Mouse (Mus musculus) heart, adult 2 months (tissue): ENCODE data around the gene Fam53b. TPM values are rescaled to one million over a fixed set of nuclear protein-coding genes. Genes with fewer than 3 reads are reported as not detected.

Experiments
- DNase-seq, 2 experiments: peaks; one replicate each; pipeline ENCODE4 v3.0.0; 2021
- H3K27ac ChIP-seq: fragments of 200-600 bp; 2 replicates; pipeline ENCODE4 v1.8.1; 2022
- H3K27me3 ChIP-seq: fragments of 200-500 bp; 2 replicates; pipeline ENCODE4 v1.6.1; 2012; ENCODE audit warnings: mild to moderate bottlenecking, low read length, inconsistent platforms, mixed read lengths; ENCODE audit not compliant: control insufficient read depth, insufficient read depth
- H3K36me3 ChIP-seq: fragments of 200-500 bp; 2 replicates; pipeline ENCODE4 v1.6.1; 2012; ENCODE audit warnings: low read length, inconsistent platforms; ENCODE audit not compliant: control insufficient read depth, insufficient read depth
- H3K4me1 ChIP-seq: fragments of 200-500 bp; 2 replicates; pipeline ENCODE4 v1.6.1; 2011; ENCODE audit warnings: low read length; ENCODE audit not compliant: control insufficient read depth, insufficient read depth
- H3K4me3 ChIP-seq: fragments of 200-600 bp; 2 replicates; pipeline ENCODE4 v1.8.1; 2022
- H3K79me2 ChIP-seq: fragments of 200-500 bp; replicated peaks from 2 replicates; pipeline ENCODE4 v1.6.1; 2012; ENCODE audit warnings: mild to moderate bottlenecking, inconsistent platforms, low read length, moderate library complexity, mixed read lengths; ENCODE audit not compliant: control insufficient read depth, insufficient read depth
- H3K9ac ChIP-seq: fragments of 200-500 bp; 2 replicates; pipeline ENCODE4 v1.6.1; 2012; ENCODE audit warnings: low read depth, mild to moderate bottlenecking, control low read depth, inconsistent platforms, low read length, mixed read lengths
- CTCF ChIP-seq: fragments of 200-600 bp; IDR thresholded peaks from 2 replicates; pipeline ENCODE4 v1.8.1; 2022; ENCODE audit warnings: antibody characterized with exemption, mild to moderate bottlenecking, moderate library complexity
- EP300 ChIP-seq: fragments of 200-500 bp; IDR thresholded peaks from 2 replicates; pipeline ENCODE4 v1.6.1; 2011; ENCODE audit warnings: low read depth, low read length, control low read depth; ENCODE audit not compliant: insufficient read depth
- POLR2A ChIP-seq: fragments of 200-500 bp; IDR thresholded peaks from 2 replicates; pipeline ENCODE4 v1.6.1; 2011; ENCODE audit warnings: mild to moderate bottlenecking, low read depth, low read length, control low read depth; ENCODE audit not compliant: insufficient read depth
- WGBS: fragments of 180-500 bp; shearing (Covaris S2); methylation state at CpG from one replicate; pipeline ENCODE4 v1.1.7; 2018; 5-methylcytosine and 5-hydroxymethylcytosine counted together
- intact Hi-C: fragments of 180-260 bp; cut with DNase I; formaldehyde crosslinking; loops from one replicate; pipeline ENCODE4 v1.15.1; 2025
- polyA plus RNA-seq: library from polyadenylated mRNA; depleted of rRNA; stranded (reverse); fragments of >200 nt; gene quantifications from 2 replicates; pipeline ENCODE4 v1.2.3, GENCODE M21; 2012
- total RNA-seq, 2 experiments: library from RNA; stranded (reverse); gene quantifications; 2 replicates each; pipeline ENCODE4 v1.2.3; 2021

The Fam53b gene
- total and polyA plus RNA-seq, 3 experiments = 22.0 to 26.9 (median 22.5) TPM

- Histone ChIP-seq H3K9ac (no peak overlapping the region), H3K4me1 (peaks cover 78% of the 10 kb centered on the region), H3K27me3 (no peaks in the 10 kb centered on the region), H3K4me3 (no peak overlapping the region), H3K27ac (peak overlapping the region; percentile 73; the same call in 1 of the 2 replicates), H3K79me2 (peaks cover 11% of the 10 kb centered on the region), H3K36me3 (peaks cover 25% of the 10 kb centered on the region)
- intact Hi-C loops = loop anchor here (5.0 kb wide), 1 partner anchor 33 kb away; no protein-coding TSS in a partner anchor
- 85% methylated on average over 5 of the region's 5 CpGs for WGBS
- TF ChIP-seq POLR2A (no peak), CTCF (no peak), EP300 (no peak)
- DNase-seq = peak in 1 of 2 experiments; percentile 18
Observed at GRCm38 (mm10) chr7:132804951-132805350, 8.7 kb downstream of the Fam53b start.

GRCm38 (mm10) chr7:132804461-132804860, 9.2 kb downstream of the Fam53b start:
- Histone ChIP-seq H3K27me3 (no peaks in the 10 kb centered on the region), H3K79me2 (peaks cover 11% of the 10 kb centered on the region), H3K4me3 (no peak overlapping the region), H3K27ac (peak overlapping the region; percentile 81), H3K9ac (no peak overlapping the region), H3K4me1 (peaks cover 79% of the 10 kb centered on the region), H3K36me3 (peaks cover 22% of the 10 kb centered on the region)
- 23% methylated on average over 7 of the region's 7 CpGs for WGBS
- intact Hi-C loops = no loop called here
- TF ChIP-seq EP300 (no peak), CTCF (no peak), POLR2A (no peak)
- DNase-seq = peak in 1 of 2 experiments; percentile 44

DNA sequence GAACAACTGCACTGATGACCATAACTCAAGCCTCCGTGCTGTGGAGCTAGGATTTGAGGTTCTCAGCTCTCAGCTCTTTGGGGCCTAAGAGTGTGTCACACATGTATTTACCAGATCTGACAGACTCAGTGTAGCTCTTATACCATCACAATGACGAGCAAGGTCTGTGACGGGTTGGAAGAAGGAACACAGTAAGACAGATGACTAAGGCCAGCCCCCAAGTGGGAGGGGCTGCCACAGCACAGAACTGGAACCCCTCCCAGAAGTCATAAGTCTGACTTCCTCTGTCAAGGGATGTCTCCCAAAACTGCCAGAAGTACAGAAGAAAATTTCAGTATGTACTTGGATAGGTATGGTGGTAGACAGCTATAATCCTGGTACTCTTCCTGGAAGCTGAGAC, 9.7 kb downstream of the Fam53b start:
- 34% methylated on average over 3 of the region's 3 CpGs for WGBS
- DNase-seq = peak; percentile 56 to 72
- Histone ChIP-seq H3K79me2 (peaks cover 11% of the 10 kb centered on the region), H3K4me3 (no peak overlapping the region), H3K4me1 (peaks cover 83% of the 10 kb centered on the region), H3K36me3 (peaks cover 22% of the 10 kb centered on the region), H3K9ac (no peak overlapping the region), H3K27me3 (no peaks in the 10 kb centered on the region), H3K27ac (peak overlapping the region; percentile 81)
- TF ChIP-seq CTCF (no peak), EP300 (no peak), POLR2A (0 out of 2 replicates have a peak, but pooled peaks have one; percentile 27)
- intact Hi-C loops = no loop called here

GRCm38 (mm10) chr7:132803336-132803735, 10.3 kb downstream of the Fam53b start:
- intact Hi-C loops = no loop called here
- H3K27me3 ChIP-seq = no peaks in the 10 kb centered on the region
- H3K9ac ChIP-seq = no peak overlapping the region
- peak in 1 of 2 experiments; percentile 31 for DNase-seq
- H3K4me1 ChIP-seq = peaks cover 84% of the 10 kb centered on the region
- 57% methylated on average over 2 of the region's 2 CpGs for WGBS
- H3K27ac ChIP-seq = peak overlapping the region; percentile 81
- H3K79me2 ChIP-seq = peaks cover 8% of the 10 kb centered on the region
- no peak for TF ChIP-seq CTCF
- TF ChIP-seq POLR2A = no peak
- TF ChIP-seq EP300 = no peak
- H3K36me3 ChIP-seq = peaks cover 21% of the 10 kb centered on the region
- no peak overlapping the region for H3K4me3 ChIP-seq

GRCm38 (mm10) chr7:132802691-132803090, 11.0 kb downstream of the Fam53b start:
- 0 out of 2 replicates have a peak overlapping the region, but pooled peaks have one; percentile 3 for H3K9ac ChIP-seq
- WGBS = 57% methylated on average over 11 of the region's 11 CpGs

DNA sequence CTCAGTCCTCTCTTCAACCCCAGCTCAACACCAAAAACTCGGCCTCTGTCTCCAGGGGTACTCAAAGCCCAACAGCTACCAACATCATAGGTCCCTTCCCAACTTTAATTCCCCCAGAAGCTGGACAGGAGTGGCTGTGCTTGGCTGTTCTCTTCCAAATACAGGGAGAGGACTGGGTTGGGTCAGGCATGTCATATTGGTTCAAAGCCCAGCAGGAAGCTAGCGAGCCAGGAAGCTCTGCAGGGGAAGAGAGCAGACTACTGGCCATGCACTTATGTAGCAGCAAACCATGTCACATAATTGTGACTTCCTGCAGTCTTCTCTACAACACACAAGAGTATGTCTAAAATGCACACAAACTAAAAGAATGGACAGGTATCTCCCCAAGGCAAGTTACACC, 11.6 kb downstream of the Fam53b start:
- DNase-seq = peak; percentile 59 to 63
- Histone ChIP-seq H3K4me1 (peaks cover 76% of the 10 kb centered on the region), H3K27me3 (no peaks in the 10 kb centered on the region), H3K27ac (peak overlapping the region; percentile 81), H3K9ac (no peak overlapping the region), H3K4me3 (no peak overlapping the region), H3K79me2 (peaks cover 8% of the 10 kb centered on the region), H3K36me3 (peaks cover 18% of the 10 kb centered on the region)
- TF ChIP-seq CTCF = peak; percentile 46
- no peak for TF ChIP-seq POLR2A
- peak; percentile 53; the same call in 1 of the 2 replicates for TF ChIP-seq EP300
- WGBS = 40% methylated on average over 2 of the region's 2 CpGs
- intact Hi-C loops = no loop called here

More at GRCm38 (mm10) chr7:132802691-132803090, 11.0 kb downstream of the Fam53b start:
- Histone ChIP-seq H3K79me2 (peaks cover 8% of the 10 kb centered on the region), H3K27me3 (no peaks in the 10 kb centered on the region), H3K36me3 (peaks cover 20% of the 10 kb centered on the region), H3K4me3 (no peak overlapping the region), H3K4me1 (peaks cover 82% of the 10 kb centered on the region), H3K27ac (peak overlapping the region; percentile 81)
- intact Hi-C loops = no loop called here
- peak; percentile 36 to 51 for DNase-seq
- TF ChIP-seq EP300 (no peak), CTCF (no peak), POLR2A (no peak)
